Mouse (Mus musculus) MEL (cell line): ENCODE measurements at regions not wholly inside any gene's neighbourhood (a gene's known extent, or its start where the extent isn't known, plus 50 kb on each side); places are given as distances from the start of the nearest gene placed in this dataset.

ENCODE experiments used
- E2F4 ChIP-seq: IDR thresholded peaks from 2 replicates; pipeline ENCODE4 v1.6.1; 2011; ENCODE audit warnings: low read depth, low read length, improper control_type of control experiment, borderline replicate concordance
- ELF1 ChIP-seq: IDR thresholded peaks from 2 replicates; pipeline ENCODE4 v1.6.1; 2014; ENCODE audit warnings: low read depth, mild to moderate bottlenecking, inconsistent platforms, low read length, improper control_type of control experiment, moderate library complexity
- GABPA ChIP-seq: IDR thresholded peaks from 2 replicates; pipeline ENCODE4 v1.6.1; 2012; ENCODE audit warnings: low read depth, mild to moderate bottlenecking, inconsistent platforms, low read length, improper control_type of control experiment, moderate library complexity
- MAZ ChIP-seq: IDR thresholded peaks from 2 replicates; pipeline ENCODE4 v1.6.1; 2012; ENCODE audit warnings: low read depth, mild to moderate bottlenecking, inconsistent platforms, low read length, improper control_type of control experiment
- POLR2A ChIP-seq, 2 experiments: IDR thresholded peaks; 2 replicates each; pipeline ENCODE4 v1.6.1; 2011 to 2012; ENCODE audit warnings: low read length in 2 of 2, mild to moderate bottlenecking in 2 of 2, control low read depth in 1 of 2, improper control_type of control experiment in 1 of 2, low read depth in 1 of 2, moderate library complexity in 1 of 2; ENCODE audit not compliant: control insufficient read depth in 1 of 2, insufficient read depth in 1 of 2, poor library complexity in 1 of 2

- no peak for TF ChIP-seq ELF1
- TF ChIP-seq GABPA = no peak
- TF ChIP-seq MAZ = no peak
- no peak for TF ChIP-seq POLR2A (IDR thresholded peaks at IDR 0.05; ENCODE audit: control insufficient read depth in 1 of 2, insufficient read depth in 1 of 2, low read depth in 1 of 2, low read length in 2 of 2, poor library complexity in 1 of 2)
- no peak for TF ChIP-seq E2F4
These were observed 275.0 kb upstream of the Kcnh7 start for GRCm38 (mm10) chr2:63459112-63459511.
